Mouse (Mus musculus): ENCODE results near the gene Gm36028.

Gene Gm36028

GRCm38 (mm10) chr16:37857495-37857894 lies 3.5 kb downstream of the Gm36028 start:
- no peak for DNase-seq (ENCODE audit: low spot score)

- DNase-seq (ENCODE audit: low spot score), result no peak
Measured at GRCm38 (mm10) chr16:37856327-37856726, 4.6 kb downstream of the Gm36028 start.

- no peak for DNase-seq (ENCODE audit: low spot score)
Measured at GRCm38 (mm10) chr16:37855583-37855982, 5.4 kb downstream of the Gm36028 start.

GRCm38 (mm10) chr16:37854593-37854992 lies 6.4 kb downstream of the Gm36028 start:
- no peak for DNase-seq (ENCODE audit: low spot score)

GRCm38 (mm10) chr16:37854054-37854453 lies 6.9 kb downstream of the Gm36028 start:
- no peak for DNase-seq (ENCODE audit: low spot score)

- no peak for DNase-seq (ENCODE audit: low spot score)
Measured at GRCm38 (mm10) chr16:37853279-37853678, 7.7 kb downstream of the Gm36028 start.

GRCm38 (mm10) chr16:37851366-37851765 lies 9.6 kb downstream of the Gm36028 start:
- DNase-seq (ENCODE audit: low spot score), result no peak

GRCm38 (mm10) chr16:37847081-37847480 lies 13.9 kb downstream of the Gm36028 start:
- DNase-seq (ENCODE audit: low spot score), result no peak

GRCm38 (mm10) chr16:37845202-37845925 lies 15.6 kb downstream of the Gm36028 start:
- DNase-seq (ENCODE audit: low spot score), result no peak

- no peak for DNase-seq (ENCODE audit: low spot score)
Measured at GRCm38 (mm10) chr16:37843740-37844139, 17.2 kb downstream of the Gm36028 start.

- no peak for DNase-seq (ENCODE audit: low spot score)
Measured at GRCm38 (mm10) chr16:37842439-37842838, 18.5 kb downstream of the Gm36028 start.

GRCm38 (mm10) chr16:37837571-37837970 lies 23.4 kb downstream of the Gm36028 start:
- no peak for DNase-seq (ENCODE audit: low spot score)

GRCm38 (mm10) chr16:37831041-37831440 lies 29.9 kb downstream of the Gm36028 start:
- no peak for DNase-seq (ENCODE audit: low spot score)

- DNase-seq (ENCODE audit: low spot score), result no peak
Measured at GRCm38 (mm10) chr16:37826286-37826685, 34.7 kb downstream of the Gm36028 start.

GRCm38 (mm10) chr16:37824778-37825505 lies 36.0 kb downstream of the Gm36028 start:
- no peak for DNase-seq (ENCODE audit: low spot score)

GRCm38 (mm10) chr16:37823949-37824348 lies 37.0 kb downstream of the Gm36028 start:
- no peak for DNase-seq (ENCODE audit: low spot score)

GRCm38 (mm10) chr16:37817986-37818385 lies 43.0 kb downstream of the Gm36028 start:
- no peak for DNase-seq (ENCODE audit: low spot score)

GRCm38 (mm10) chr16:37814383-37814971 lies 46.5 kb downstream of the Gm36028 start:
- peak; percentile 73 for DNase-seq (ENCODE audit: low spot score)

GRCm38 (mm10) chr16:37813691-37814382 lies 47.1 kb downstream of the Gm36028 start:
- no peak for DNase-seq (ENCODE audit: low spot score)

- DNase-seq (ENCODE audit: low spot score), result peak; percentile 73
Measured at GRCm38 (mm10) chr16:37812474-37812886, 48.5 kb downstream of the Gm36028 start.

- DNase-seq (ENCODE audit: low spot score), result no peak
Measured at GRCm38 (mm10) chr16:37811874-37812273, 49.1 kb downstream of the Gm36028 start.

GRCm38 (mm10) chr16:37809623-37809992 lies 51.3 kb downstream of the Gm36028 start:
- no peak for DNase-seq (ENCODE audit: low spot score)

Data from left cerebral cortex, adult 11 months (tissue).